Mouse (Mus musculus): ENCODE measurements at regions not wholly inside any gene's neighbourhood (a gene's known extent, or its start where the extent isn't known, plus 50 kb on each side); places are given as distances from the start of the nearest gene placed in this dataset.
A peak's percentile ranks its signal among the peaks of the same experiment; 100 is the strongest.

DNA sequence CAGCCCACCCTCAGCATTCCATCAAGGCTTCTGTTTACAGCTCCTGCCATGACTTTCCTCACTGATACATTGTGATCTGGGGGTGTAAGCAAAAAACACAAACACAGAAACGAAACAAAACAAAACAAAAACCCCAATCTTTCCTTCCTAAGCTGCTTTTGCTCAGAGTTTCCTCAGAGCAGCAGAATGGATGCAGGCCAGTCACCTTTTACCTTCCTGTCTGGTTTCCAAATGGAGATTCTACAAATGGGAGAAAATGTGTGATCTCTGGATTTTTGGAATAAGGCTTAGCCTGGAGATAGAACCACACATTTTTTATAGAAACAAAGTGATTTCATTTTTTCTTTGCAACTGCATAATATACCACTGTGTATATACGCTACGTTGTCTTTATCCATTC, 204.8 kb downstream of the Plk2 start:
- no peak for DNase-seq

DNA sequence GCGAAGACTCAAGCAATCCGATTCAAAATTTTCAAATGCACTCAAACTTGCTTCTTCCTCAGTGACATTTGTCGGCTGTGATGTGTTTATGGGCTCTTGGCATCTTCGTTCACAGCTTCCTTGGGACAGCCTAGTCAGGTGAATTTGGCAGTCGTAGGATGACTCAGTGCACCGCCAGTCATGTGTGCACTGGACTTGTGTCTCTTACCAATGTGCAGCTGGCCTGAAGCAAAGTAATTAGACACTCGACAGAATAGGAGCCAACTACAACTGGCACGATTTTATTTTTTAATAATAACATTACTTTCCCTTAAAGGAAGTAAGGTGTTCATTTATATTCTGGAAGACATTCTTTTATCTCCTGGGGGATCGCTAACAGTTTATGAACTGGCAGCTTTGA, 205.5 kb downstream of the Plk2 start:
- no peak for DNase-seq

DNA sequence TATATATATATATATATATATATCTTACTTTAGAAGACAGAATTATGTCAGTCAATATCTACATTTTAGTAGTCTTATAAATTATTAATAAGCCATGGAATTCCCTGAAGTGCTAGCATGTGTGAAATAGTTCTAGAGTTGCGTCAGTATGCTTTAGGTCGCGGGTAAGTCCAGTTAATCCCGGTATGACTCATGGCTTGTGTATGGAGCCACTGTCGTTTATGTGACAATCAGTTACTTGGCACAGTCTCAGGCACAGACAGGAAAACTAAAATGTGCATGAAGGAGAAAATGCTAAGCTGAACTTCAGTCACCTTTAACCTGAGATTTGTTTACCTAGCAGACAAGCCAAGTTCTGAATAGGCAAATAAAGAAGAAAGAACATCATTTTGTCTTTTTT, 206.5 kb downstream of the Plk2 start:
- no peak for DNase-seq

DNA sequence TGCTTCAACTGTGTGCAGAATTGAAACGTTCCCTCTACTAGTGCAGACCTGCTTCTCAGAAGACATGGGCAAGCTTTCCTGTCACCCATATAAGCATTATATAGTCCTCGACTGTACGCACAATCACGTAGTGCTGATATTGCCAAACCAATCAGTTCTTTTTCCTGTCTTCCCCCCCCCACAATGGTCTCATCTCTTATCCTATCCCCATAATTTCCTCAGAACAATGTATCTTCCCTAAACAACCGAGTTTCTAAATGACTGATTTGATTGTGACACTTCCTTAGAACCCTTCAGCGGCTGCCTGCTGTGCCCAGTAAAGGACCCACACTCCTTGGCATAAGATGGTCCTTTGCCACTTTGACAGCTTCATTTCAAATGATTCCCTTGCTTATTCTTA, 207.0 kb downstream of the Plk2 start:
- no peak for DNase-seq

DNA sequence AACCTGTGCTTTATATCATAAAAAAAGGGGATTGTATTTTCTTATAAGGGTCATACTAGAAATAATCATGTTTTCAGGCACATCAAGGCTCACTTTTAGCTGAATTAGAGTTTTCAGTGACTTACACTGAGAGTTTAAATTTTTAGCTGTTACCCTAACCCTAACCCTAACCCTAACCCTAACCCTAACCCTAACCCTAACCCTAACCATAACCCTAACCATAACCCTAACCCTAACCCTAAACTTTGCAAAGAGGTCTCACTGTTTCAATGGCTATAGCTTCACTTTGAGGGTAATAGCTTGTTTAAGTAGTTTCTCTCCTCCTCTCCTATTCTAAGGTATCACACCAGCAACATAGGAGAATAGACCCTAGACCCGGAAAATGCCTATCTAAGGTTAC, 208.0 kb downstream of the Plk2 start:
- DNase-seq, result no peak

DNA sequence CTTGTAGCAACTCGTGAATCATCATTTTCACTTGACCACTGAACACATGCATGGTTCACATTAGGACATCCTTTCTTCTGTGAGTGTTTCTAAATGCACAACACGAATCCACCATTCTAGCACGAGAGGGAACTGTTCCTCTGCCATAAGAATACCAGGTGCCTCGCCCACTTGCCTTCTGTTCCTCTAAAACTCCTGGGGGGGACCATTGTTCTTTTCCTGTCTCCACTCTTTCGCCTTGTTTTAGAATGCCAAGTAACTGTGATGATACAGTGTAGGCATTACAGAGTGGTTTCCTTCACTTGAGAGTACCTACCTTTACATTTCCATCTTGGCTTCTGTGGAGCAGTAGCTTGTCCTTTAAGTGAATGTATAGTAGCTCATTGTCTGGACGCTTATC, 224.2 kb downstream of the Plk2 start:
- DNase-seq, result no peak

DNA sequence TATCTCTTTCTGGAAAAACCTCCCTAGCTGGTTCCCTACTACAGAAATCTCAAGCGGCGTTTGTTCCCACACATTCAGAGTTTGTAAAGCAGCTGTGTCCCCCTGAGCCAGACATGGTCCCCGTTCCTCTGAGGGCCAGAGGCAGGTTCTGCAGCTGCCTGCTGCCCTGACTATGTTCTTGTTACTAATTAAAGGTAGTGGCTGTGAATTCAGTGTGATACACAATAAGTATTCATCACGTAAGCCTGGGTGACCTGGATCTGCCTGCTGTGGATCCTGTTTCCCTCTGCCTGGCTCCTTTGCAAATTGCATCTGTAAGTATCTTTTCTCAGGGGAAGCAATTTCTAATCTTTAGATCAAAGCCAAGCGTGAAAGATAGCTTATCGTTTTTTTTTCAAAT, 232.3 kb downstream of the Plk2 start:
- no peak for DNase-seq

DNA sequence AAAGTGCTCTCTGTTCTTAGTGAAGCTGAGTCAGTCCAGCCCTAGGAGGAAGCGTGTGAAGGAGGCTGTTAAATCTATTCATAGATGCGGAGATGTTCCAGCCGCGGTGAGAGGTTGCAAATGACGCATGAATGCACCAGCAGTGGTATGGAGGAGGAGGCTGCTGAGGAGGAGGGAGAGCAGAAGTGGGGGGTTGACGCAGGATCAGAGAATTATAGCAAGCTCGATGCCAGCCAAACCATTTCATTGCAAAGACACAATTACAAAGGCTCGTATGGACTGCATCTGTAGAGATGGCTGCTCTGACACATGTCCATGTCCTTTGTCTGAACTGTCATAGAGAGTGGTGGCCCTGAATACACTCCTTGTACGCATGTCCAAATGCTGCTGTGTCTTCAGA, 232.9 kb downstream of the Plk2 start:
- DNase-seq, result no peak

DNA sequence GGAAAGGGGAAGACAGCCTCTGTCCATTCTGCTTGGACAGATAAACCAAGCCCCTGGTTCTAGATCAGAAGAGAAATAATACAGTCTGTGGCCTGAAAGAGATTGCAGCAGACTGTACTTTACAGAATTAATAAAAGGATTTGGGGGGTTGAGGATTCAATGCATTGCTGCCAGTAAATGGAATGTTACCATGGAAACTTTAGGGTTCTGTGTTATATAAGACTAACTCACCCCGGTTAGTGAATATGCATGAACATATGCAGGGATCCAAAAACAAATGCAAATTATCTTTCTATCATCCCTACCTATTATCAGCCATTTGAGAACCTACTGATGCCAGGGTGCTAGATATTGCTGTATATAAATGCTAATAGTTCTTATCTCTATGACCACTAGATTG, 233.4 kb downstream of the Plk2 start:
- DNase-seq, result no peak

DNA sequence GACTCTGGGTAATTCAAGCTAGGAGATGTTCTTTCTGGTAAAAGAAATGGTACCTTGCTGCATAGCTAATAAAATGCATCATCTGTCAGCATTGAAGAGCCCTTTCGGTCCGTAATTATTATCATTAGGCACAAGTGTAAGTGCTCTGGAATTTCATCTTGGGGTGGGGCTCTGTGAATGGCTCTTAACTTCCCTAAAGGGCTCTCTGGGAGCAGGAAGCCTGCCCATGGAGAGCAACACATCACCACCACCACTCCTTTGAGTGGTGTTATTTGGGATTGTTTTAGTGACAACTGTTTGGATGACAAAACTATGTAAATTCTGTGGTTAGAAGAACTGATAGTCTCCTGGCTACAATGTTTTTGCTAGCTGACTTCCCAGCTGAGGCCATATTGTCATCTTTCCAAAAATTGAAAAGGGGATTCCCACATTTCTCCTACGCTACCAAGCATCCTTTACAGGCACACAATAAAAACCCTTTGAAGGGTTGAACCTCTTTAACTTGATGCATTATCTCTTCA, 238.5 kb downstream of the Plk2 start:
- no peak for DNase-seq

DNA sequence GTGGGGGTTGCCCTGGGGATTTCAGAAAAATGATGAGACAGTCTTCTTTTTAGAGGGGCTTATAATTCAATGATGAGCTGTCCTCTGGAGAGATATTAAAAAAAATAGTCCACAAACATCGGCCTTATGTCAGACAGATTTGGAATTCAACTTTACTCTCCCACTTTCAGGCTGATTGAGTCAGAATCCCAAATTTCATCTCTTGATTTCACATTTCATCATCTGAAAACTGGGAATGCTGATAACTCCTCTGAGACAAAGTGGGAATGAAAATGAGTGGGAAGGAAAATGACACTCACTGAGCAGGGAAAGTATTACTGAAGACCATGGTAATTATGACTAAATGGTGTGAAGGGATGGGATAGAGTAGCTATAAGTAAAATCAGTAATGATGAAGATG, 239.1 kb downstream of the Plk2 start:
- DNase-seq, result no peak

DNA sequence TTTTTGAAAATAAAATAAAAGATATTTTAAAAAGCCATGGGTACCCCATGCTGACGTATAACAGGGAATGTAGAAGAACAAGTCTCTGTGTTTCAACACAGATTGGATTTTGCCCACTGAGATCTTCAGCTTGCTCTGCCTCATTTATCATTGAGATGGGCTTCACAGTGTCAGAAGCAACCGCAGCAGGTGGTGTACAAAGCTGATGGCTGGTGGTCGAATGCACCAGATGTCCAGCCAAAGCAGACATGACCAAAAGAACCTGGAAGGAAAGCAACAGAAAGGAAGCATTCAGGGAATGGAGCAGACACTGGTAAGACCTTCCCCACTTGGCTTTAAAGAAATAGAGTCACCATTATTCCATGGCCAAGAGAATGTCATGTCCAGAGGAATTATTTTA, 247.9 kb downstream of the Plk2 start:
- no peak for DNase-seq

DNA sequence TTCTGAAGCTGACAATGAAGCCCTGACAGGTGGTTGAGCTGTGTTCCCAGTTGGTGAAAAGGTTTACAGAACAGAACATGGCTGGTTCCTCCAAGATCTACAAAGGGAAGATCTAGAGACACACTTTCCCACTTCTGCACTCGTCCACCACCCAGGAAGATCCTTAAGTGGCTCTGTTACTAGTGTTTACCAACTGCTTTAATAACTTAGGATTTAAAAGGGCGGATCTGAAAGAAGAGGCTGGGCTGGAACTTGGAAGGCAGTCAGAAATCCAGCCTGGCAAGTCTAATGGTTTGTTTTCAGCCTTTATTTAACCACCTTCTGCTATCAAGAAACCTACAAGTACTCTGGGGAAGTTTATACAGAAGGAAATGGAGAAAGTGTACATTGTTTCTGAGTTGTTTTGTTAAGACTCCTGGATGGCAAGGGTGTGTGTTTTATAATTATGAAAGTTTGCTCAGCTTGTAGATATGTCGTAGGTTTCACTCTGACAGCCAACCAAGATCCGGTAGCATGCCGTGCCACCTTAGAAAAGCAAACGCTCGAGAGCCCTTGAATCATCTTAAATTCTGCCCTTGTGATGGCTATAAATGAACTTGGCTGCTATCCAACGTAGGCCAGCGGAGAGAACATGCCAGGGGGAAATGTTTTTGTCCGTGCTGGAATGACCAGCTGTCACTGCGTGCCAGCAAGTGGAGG, 248.5 kb downstream of the Plk2 start:
- peak; percentile 25 to 34 for DNase-seq

DNA sequence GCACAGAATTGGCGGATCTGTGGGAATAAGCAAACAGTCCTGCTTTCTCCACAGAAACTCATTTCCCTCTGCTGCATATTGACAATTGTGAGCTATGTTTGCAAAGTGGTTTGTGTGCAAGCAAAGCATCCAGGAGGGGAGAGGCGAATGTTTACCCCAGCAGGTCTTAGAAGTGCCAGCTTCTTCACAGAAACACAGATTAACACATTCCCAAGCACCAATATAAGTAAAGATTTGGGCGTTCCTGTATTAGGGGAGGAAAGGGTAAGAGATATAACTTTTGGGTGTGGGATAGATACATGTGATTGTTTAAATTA, 249.0 kb downstream of the Plk2 start:
- no peak for DNase-seq

DNA sequence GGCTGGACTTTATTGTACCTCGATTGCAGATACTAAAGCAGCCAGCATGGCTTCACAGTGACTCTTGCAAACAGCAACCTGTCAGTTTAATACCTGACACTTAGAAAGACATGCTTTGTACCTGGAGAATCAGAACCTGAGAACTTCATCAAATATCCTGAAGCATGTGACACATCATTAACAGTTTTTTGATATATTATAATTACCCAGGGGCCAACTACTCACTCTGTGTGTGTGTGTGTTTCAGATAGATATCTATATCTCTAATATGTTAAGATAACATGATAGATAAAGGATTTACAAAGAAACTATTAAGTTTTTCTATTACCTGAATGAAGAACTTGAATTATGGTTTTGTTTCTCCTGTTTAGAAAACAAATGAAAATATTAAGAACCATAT, 254.5 kb downstream of the Plk2 start:
- DNase-seq, result no peak

DNA sequence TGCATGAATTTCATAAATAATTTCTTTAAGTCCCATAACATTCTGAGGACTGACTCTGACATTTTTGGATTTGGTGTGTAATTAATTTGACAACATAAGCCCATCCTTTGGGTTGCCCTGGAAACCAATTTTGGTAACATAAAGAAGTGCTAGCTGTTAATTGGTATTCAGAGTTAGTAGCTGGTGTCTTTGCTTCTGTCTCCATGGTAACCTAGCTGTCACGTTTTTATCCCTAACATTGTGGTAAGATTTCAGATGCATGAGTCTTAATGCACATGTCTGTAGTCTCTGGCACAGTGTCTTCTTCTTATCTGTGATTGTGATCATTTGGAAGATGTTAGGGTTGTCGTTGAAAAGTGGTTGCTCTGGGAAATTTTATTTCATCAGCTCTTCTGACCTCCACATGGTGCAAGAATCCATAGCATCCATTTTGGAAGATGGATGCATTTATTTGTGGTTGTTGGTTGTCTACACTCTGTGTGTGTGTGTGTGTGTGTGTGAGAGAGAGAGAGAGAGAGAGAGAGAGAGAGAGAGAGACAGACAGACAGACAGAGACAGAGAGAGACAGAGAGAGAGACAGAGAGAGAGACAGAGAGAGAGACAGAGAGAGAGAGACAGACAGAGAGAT, 255.1 kb downstream of the Plk2 start:
- no peak for DNase-seq

DNA sequence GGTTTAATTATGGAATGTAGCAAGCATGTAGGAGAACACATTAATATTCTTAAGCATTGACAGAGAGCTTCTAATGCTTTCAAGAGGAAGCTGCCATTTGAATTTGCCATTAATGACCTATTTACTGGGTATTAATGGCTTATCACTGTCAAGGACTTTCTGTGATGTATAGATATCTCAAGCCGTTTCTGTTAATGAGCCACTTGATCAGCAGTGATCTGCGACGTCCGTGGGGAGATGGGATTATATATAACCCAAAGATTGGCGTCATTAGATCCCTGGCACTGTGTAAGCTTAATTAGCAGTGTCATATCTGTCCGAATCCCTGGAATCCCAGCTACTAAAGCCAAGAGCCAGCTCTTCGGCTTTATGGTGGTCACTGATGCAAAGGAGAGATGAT, 257.4 kb downstream of the Plk2 start:
- no peak for DNase-seq

DNA sequence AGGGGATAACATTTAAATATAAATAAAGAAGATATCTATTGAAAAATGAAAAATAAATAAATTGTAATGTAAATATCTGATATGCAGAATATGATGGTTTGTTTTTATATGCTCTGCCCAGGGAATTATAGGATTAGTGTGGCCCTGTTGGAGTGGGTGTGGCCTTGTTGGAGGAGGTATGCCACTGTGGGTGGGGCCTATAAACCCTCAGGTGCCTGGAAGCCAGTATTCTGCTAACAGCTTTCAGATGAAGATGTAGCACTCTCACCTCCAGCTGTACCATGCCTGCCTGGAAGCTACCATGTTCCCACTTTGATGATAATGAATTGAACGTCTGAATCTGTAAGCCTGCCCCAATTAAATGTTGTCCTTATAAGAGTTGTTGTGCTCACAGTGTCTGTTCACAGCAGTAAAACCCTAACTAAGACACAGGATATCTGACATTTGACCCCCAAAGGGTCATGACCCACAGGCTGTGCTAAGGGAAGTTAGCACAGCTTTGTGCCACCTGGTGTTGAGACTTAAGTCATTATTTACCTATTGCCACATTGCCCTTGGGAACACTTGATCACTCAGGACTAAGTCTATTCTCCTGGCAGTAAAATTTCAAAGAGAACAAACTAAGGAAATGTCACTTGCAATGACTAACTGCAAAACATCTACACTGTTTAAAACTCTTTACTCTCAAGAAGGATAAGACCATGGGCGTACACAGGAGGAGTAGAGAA, 270.4 kb downstream of the Plk2 start:
- no peak for DNase-seq

DNA sequence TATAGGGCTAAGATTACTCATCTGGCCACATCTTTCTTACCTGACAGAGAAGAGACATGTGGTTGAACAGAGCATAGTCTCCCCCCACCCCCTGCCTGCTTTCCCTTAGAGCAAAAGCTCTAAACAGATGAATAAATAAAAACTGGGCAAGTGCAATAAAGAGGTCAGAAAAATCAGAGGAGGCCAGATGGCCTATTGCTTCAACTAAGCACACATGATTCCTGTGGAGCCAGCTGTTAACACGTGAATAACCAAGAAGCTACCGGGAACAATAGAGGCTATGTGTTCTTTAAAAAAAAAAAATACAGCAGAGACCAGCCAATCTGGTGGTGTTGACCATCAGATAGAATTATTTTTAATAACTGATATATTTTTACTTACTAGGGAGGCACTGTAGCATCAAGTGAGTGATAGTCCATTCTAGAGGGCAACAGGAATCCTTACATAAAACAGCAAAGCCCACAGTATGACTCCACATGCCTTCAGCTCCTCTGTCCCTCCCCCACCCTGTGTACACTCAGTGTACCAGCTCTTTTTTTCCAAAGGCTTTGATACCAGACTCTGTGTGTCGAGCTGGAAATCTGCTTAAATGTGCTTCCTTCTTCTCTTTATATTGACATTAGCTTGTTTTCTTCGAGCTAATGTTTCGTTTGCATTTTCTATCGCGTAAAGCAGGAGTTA, 272.6 kb downstream of the Plk2 start:
- no peak for DNase-seq

DNA sequence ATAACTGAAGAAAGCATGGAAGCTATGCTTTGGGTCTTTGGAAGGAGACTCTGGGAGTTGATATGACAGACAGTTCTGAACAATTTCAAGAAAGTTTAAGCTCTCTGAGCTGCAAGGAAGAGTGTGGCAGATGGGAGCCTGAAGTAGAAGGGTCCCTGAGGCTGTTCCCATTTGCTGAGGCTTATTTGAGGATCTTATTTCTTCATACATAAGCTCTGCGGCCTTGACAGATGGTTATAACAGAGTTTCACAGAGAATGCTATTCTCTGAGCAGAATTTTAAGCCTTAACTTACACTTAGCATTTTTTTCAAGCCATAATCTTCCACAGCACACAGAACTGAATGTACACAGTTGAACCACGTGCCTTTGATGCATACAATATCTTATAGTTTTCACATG, 278.7 kb downstream of the Plk2 start:
- peak in 1 of 2 experiments; percentile 3 for DNase-seq

DNA sequence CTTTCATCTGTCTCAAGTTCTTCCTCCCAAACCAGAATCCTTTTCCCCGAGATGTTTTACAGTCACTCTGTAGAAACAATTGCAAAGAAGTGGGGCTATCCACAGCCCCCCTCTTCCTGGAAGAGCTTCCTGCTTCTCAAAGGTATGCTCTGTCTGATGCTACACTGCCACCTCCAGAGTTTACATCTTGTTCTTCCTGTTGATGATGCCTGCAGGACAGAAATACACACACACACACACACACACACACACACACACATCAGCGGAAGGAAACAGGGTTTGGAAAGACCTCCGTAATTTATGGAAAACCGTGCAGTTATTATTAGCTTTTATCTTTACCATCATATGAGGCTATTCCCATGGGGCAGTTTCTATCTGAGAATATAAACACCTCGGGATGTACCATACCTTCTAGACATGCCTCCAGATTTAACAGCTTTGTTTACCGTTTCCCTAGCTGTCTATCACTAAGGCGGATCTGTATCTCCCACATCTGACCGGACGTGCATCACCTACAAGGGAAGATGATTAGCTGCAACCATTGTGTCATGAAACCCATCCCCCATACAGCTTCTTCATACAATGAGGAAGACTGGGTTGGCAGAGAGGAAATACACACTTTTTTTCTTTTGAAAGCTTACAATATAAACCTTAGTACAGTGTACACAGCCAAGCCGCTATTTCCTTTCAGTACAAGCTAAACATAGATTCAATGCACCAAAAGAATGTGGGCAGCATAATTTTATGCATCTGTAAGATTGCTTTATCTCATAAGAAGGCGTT, 288.6 kb downstream of the Plk2 start:
- no peak for DNase-seq

DNA sequence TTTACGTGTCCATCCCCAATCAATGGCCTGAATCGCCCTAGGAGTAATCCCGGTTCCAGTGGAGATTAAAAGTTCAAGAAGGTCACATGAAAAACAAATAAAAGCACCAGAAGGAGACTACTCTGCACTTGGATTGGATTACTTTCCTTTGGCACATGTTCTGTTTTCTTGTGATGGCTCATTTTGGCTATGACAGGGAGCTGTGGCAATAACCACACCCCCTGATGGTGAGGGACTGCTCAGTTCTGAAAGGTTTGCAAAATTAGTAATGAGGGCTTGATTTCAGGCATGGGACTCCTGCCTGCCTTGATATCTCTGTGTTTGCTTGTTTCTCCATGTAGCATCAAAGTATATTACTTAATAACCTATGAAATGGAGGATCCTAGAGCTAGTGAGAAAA, 293.9 kb downstream of the Plk2 start:
- DNase-seq, result no peak
